Mouse (Mus musculus): ENCODE data around the gene Tm9sf4.

Gene Tm9sf4

DNA sequence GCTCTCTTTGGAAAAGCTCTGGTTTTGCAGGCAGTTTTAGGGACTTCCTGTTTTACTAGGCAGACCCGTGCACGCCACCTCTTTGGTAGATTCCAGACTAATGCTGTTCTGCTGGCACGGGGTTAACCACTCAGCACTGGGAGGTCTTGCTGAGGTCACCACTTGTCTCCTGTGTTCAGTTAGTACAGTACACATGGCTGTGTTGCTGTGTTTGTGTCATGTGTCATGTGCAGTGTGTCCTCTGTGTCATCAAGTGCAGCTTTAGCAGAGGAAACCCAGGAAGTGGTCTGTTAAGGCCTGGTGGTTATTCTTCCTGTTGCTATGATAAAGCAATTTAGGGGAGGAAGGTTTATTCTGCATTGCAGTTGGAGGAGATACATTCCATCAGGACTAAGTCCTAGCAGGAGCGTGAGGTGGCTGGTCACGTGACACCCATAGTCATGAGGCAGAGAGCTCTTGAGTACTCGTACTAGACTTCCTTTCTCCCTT is 53.7 kb downstream of the Tm9sf4 start:
- ATAC-seq (ENCODE audit: low TSS enrichment): no peak

DNA sequence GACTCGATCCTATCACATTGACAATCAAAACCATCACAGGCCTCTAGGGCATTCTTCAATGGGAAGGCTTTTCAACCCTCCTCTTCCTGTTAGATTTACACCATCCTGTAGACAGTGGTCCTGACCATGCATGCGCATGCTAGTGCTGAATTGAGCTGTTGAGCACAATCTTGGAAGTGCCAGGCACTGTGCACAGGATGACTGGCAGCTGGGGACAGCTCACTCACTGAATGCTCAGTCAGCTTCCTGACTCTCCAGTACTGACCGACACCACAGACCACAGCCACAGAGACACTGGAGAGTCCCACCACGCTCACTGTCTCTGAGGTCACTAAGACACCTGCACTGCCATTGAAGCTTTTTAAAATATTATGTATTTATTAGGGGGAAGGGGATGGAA is 54.3 kb downstream of the Tm9sf4 start:
- no peak for ATAC-seq (ENCODE audit: low TSS enrichment)

DNA sequence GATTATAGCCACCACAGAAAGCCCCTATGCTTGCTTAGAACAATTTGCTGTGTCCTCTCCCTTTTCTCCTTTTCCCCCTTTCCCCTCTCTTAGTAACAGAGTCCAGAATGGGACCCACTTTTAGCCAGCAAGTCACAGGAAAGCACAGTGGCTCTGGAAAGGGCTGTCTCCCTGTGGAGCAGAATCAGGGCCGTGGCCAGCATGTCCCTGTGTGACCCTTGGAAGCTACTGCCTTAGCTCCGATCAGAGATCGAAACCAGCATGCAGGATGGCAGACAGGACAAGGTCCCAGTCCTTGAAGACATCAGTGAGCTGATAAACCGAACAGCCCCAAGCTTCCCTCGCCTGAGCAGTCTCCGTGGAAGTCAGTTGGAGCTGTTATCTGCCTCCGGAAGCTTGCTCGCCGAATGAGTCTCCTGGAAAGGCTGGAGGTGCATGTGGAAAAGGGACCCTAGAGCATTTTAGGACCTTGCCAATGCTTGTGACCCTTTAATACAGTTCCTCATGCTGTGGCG is 56.8 kb downstream of the Tm9sf4 start:
- ATAC-seq (ENCODE audit: low TSS enrichment): no peak

GRCm38 (mm10) chr2:153218516-153218915 is 57.4 kb downstream of the Tm9sf4 start:
- ATAC-seq (ENCODE audit: low TSS enrichment): no peak

DNA sequence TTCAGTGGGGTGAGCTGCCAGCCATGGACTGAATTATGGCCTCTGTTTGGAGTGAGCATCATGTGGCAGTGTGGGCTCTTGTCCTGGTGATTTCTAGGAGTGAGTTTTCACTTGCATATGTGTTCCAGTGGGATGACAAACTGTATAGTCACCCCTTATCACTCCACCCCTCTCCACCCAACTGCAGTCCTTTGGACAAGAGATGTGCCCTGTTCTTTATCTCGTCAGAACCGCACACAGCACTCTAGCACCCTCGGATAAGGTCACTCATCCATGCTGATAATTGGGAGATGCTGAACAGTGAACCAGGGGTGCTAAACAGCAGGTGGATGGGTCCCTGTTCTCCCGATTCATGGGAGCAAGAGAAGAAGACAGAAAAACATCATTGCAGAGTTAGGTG is 60.5 kb downstream of the Tm9sf4 start:
- no peak for ATAC-seq (ENCODE audit: low TSS enrichment)

DNA sequence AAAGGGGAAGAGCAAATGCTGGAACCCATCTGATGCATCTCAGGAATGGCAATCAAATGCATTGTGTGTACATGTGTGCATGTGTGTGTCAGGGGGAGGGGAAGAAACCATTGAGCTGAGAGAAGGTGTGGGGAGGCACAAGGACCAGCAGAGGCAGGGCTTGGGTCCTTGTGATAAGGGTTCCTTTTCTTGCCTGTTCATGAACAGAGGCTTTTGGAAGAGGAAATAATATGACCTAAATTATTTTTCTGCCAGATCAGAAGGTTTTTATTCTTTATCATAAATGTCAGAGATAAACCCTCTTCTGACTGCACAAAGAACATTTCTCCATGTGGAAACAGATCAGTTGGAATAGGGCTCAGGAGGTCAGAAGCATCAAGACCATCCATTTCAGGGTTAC is 61.0 kb downstream of the Tm9sf4 start:
- no peak for ATAC-seq (ENCODE audit: low TSS enrichment)

DNA sequence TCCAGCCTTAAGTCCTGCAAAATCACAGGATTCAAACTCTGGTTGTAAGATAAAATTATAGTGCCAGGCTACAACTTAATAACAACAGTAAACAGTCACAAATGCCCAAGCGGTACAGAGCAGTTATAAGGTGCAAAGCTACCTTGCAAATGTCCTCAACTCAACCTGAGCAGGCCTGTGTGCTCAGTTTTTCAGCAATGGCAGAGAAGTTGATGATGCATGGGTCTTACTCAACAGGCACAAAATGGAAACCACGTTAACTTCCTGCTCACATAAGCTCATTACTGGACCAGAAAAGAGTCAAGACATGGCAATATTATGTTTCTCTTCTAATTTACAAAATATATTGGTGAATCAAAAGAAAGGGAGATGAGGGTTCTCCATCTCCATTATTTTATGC is 61.5 kb downstream of the Tm9sf4 start:
- no peak for ATAC-seq (ENCODE audit: low TSS enrichment)

GRCm38 (mm10) chr2:153224946-153225594 is 64.0 kb downstream of the Tm9sf4 start, which contains the start of gene Tspyl3:
Gene Tspyl3 (minus strand): TSS chr2:153225441.
- peak; percentile 81 for ATAC-seq (ENCODE audit: low TSS enrichment)

GRCm38 (mm10) chr2:153225595-153225953 is 64.5 kb downstream of the Tm9sf4 start:
- ATAC-seq (ENCODE audit: low TSS enrichment): peak; percentile 41

DNA sequence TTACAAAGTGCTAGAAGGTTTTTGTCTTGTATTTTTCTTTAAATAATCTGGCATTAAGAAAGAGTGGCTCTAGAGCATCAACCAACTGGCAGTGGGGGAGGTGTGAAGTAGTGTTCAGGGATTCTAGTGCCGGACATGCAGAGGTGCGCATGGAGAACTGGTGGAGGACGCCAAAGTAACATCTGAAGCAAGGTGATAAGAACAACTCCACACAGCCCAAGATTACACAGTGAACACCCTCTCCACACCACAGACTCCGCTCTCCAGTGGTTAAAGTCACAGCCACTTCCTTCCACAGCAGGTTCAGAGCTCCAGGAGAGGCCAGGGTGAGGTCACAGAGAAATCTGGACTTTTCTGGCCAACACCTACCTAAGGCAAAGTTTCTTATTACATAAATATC is 66.9 kb downstream of the Tm9sf4 start:
- ATAC-seq (ENCODE audit: low TSS enrichment): no peak

GRCm38 (mm10) chr2:153228523-153228922 is 67.4 kb downstream of the Tm9sf4 start:
- no peak for ATAC-seq (ENCODE audit: low TSS enrichment)

DNA sequence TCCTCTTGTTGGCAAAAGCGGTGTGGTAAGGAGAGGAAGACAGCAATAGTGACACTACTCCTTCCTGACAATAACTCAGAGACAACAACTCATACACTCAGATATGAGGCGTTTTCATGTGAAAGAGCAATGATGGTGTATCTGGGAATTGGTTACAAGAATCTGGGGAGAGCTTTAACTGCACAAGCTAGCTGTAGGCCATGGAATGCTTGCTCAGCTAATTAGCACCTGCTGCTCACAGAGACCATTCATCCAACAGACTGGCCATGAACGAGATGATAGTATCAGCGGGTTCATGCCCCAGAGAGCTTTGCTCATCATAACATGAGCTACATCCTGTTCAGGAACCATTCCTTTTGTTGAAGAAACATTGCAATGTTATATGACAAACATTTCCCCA is 76.1 kb downstream of the Tm9sf4 start:
- ATAC-seq (ENCODE audit: low TSS enrichment): no peak

DNA sequence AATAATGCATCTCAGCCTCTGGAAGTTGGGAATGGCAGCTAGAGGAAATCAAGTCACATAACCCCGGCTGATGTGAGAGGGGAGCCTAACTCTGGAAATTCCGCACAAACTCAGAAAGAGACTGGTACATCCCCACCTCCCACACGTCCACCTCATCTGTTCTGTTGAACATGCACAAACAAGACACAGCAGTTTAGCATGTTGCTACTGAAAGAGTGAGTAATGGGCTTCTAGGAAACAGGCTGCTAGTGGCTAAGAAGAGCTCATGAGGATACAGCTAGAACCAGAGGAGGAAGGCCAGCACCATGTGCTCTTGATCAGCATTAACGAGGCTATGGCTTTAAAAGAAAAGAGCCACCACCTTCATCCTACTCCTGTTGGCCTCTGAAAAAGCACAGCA is 76.8 kb downstream of the Tm9sf4 start:
- ATAC-seq (ENCODE audit: low TSS enrichment): no peak

DNA sequence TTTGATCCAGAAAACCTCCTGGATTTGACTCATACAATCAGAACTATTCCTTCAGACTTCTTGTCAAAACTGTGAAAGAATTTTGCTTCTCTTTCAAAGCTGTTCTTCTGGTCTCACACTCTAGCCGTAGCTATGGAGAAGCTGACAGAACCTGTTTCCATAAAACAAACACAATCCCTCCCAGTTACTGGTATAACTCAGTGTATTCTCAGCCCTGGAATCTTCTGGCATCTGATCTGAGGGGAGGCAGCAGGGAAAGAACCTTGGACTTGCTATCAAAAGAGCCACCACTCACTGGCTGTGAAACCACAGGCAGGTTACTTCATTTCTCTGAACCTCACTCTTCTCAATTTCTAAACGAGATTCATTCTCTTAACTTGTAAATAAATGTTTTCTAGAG is 77.3 kb downstream of the Tm9sf4 start:
- ATAC-seq (ENCODE audit: low TSS enrichment): no peak

GRCm38 (mm10) chr2:153239021-153239859 is 78.1 kb downstream of the Tm9sf4 start:
- ATAC-seq (ENCODE audit: low TSS enrichment): no peak

- ATAC-seq (ENCODE audit: low TSS enrichment): no peak
Measured at GRCm38 (mm10) chr2:153239860-153240480, 78.9 kb downstream of the Tm9sf4 start.

DNA sequence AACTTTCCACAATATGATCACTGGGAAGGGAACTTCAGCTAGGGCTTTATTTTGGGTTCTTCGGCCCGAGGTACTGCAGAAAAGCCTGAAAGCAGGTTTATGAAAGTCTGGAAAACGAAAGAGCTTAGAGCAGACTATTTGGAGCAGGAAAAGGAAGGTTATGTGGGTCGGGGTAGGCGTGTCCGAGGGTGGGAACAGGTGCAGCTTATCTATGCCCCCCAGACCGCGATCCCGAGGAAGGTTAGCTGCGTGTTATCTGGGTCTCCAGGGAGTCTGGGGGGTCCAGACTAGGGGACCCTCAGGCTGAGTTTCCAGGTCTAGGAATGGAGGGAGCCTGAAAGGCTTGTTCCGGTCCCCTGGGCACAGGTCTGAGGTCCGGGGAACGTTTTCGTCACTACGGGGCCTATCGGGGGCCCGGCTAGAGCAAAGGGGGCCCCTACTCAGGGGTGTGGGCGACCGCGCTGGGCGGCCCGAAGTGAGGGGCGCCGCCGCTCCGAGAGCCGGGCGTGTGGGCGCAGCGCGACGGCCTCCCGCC is 79.7 kb downstream of the Tm9sf4 start:
- peak; percentile 13 for ATAC-seq (ENCODE audit: low TSS enrichment)

- peak; percentile 90 for ATAC-seq (ENCODE audit: low TSS enrichment)
Measured at GRCm38 (mm10) chr2:153241250-153242014, 80.3 kb downstream of the Tm9sf4 start, which contains the start of the genes Plagl2 and Pofut1. Gene Plagl2 (minus strand): TSS chr2:153241426. Gene Pofut1 (plus strand): TSS chr2:153241533.

DNA sequence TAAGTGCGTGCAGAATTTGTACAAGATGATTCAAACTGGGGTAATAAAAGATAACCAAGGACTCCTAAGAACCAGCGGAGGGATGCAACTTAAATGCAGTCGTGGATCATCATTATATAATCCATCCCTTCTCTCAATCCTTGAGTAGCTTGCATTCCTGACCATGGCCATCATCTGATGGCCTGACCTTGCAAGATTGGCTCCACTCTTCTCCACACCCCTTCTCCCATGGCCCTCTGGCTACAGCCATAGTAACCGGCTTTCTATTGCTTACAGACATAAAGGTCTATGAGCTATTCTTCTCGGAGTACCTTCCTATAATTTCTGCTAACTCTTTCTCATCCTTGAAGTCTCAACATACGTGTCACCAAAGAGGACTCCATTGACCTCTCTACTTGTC is 81.1 kb downstream of the Tm9sf4 start:
- no peak for ATAC-seq (ENCODE audit: low TSS enrichment)

DNA sequence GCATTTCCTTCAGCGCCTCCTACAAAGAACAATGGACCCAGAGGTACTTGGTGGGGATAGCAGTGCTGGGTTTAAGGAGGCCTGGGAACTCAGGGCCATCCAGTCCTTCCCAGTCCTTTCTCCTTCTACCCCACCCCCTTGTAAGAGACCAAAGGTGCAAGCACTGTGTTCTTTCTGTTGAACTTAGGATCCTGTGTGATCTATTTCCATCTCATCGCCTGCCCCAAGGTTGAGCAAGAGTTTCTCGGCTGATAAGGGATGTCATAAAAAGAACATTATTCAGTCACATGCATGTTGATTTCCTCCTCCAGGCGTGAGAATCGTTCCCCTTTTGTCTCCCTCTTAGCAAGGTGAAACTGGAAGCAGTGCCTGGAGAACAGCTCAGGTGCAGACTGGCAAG is 88.6 kb downstream of the Tm9sf4 start:
- ATAC-seq (ENCODE audit: low TSS enrichment): no peak

DNA sequence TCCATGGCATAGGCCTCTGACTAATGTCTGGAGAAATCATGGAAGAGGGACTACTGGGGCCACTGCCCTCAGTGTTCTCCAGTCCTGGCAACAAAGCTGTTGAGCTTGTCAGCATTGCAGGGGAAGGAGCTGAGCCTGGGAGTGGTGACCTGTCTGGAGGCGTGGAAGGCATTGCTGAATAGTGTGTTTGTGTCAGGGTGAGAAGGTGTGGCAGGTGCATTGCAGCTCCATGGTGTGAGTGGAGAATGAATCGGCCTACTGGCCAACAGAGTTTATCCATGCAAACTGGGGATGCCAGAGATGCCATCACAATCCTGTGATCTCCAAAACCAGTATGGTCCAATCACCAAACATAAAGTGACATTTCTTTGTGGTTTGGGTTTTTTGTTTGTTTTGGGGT is 95.5 kb downstream of the Tm9sf4 start:
- no peak for ATAC-seq (ENCODE audit: low TSS enrichment)
